Mouse (Mus musculus): ENCODE data around the gene Il15ra. TPM values are rescaled to one million over a fixed set of nuclear protein-coding genes. Genes with fewer than 3 reads are reported as not detected.

Gene Il15ra
- 0.35 and 0.51 TPM in 2 replicates for polyA plus RNA-seq (2016; fragmentation: Nextera tagmentation; extraction: Ambion mirVana)

GRCm38 (mm10) chr2:11705201-11706025 lies at the start of gene Il15ra:
Gene Il15ra (plus strand): TSS chr2:11705290.
- H3K4me1 ChIP-seq (replicated peaks) = peaks cover 16% of the 10 kb centered on the region
- under 1% methylated on average over 37 of the region's 37 CpGs for WGBS
- H3K4me3 ChIP-seq = peak within 1 kb of the TSS; percentile 70
- H3K36me3 ChIP-seq = no peaks in the 10 kb centered on the region
- peak; percentile 50 for DNase-seq (ENCODE audit: low spot score)
- H3K9me3 ChIP-seq = no peaks in the 10 kb centered on the region
- H3K27ac ChIP-seq = peak within 1 kb of the TSS; percentile 62; the same call in 1 of the 2 replicates
- peaks cover 52% of the 10 kb centered on the region for H3K27me3 ChIP-seq (ENCODE audit: insufficient read depth, poor library complexity, severe bottlenecking)

GRCm38 (mm10) chr2:11657581-11657980 lies 47.5 kb upstream of the Il15ra start:
- Histone ChIP-seq H3K4me1 (replicated peaks) (peaks cover 5% of the 10 kb centered on the region; the same call in 1 of the 2 replicates), H3K36me3 (no peaks in the 10 kb centered on the region), H3K27ac (no peak overlapping the region), H3K9me3 (no peaks in the 10 kb centered on the region), H3K27me3 (ENCODE audit: insufficient read depth, poor library complexity, severe bottlenecking) (no peaks in the 10 kb centered on the region), H3K4me3 (no peak overlapping the region)
- 94% methylated on average over 2 of the region's 2 CpGs for WGBS
- DNase-seq (ENCODE audit: low spot score) = no peak

GRCm38 (mm10) chr2:11659263-11659662 lies 45.8 kb upstream of the Il15ra start:
- Histone ChIP-seq H3K27me3 (ENCODE audit: insufficient read depth, poor library complexity, severe bottlenecking) (no peaks in the 10 kb centered on the region), H3K4me1 (replicated peaks) (peaks cover 5% of the 10 kb centered on the region; the same call in 1 of the 2 replicates), H3K36me3 (no peaks in the 10 kb centered on the region), H3K9me3 (no peaks in the 10 kb centered on the region), H3K27ac (no peak overlapping the region), H3K4me3 (no peak overlapping the region)
- 39% methylated on average over 2 of the region's 2 CpGs for WGBS
- DNase-seq (ENCODE audit: low spot score) = no peak

GRCm38 (mm10) chr2:11662143-11662906 lies 42.8 kb upstream of the Il15ra start:
- no peaks in the 10 kb centered on the region for H3K36me3 ChIP-seq
- no peak overlapping the region for H3K4me3 ChIP-seq
- no peaks in the 10 kb centered on the region for H3K27me3 ChIP-seq (ENCODE audit: insufficient read depth, poor library complexity, severe bottlenecking)
- H3K9me3 ChIP-seq = no peaks in the 10 kb centered on the region
- 86% methylated on average over 6 of the region's 6 CpGs for WGBS
- H3K27ac ChIP-seq = no peak overlapping the region
- DNase-seq (ENCODE audit: low spot score) = no peak
- peaks cover 5% of the 10 kb centered on the region; the same call in 1 of the 2 replicates for H3K4me1 ChIP-seq (replicated peaks)

GRCm38 (mm10) chr2:11662907-11663230 lies 42.2 kb upstream of the Il15ra start:
- Histone ChIP-seq H3K9me3 (no peaks in the 10 kb centered on the region), H3K4me3 (no peak overlapping the region), H3K36me3 (no peaks in the 10 kb centered on the region), H3K27me3 (ENCODE audit: insufficient read depth, poor library complexity, severe bottlenecking) (no peaks in the 10 kb centered on the region), H3K27ac (no peak overlapping the region), H3K4me1 (replicated peaks) (peaks cover 5% of the 10 kb centered on the region; the same call in 1 of the 2 replicates)
- no peak for DNase-seq (ENCODE audit: low spot score)
- WGBS = 96% methylated on average over 1 of the region's 1 CpGs

- WGBS = 6% methylated on average over 10 of the region's 10 CpGs
- Histone ChIP-seq H3K9me3 (no peaks in the 10 kb centered on the region), H3K36me3 (no peaks in the 10 kb centered on the region), H3K4me1 (replicated peaks) (peaks cover 5% of the 10 kb centered on the region; the same call in 1 of the 2 replicates), H3K27ac (no peak overlapping the region), H3K4me3 (peak overlapping the region; percentile 33), H3K27me3 (ENCODE audit: insufficient read depth, poor library complexity, severe bottlenecking) (no peaks in the 10 kb centered on the region)
- peak; percentile 66 for DNase-seq (ENCODE audit: low spot score)
These were observed 41.1 kb upstream of the Il15ra start for GRCm38 (mm10) chr2:11663961-11664360.

- no peak for DNase-seq (ENCODE audit: low spot score)
- no peaks in the 10 kb centered on the region for H3K36me3 ChIP-seq
- no peaks in the 10 kb centered on the region for H3K27me3 ChIP-seq (ENCODE audit: insufficient read depth, poor library complexity, severe bottlenecking)
- peak overlapping the region; percentile 33 for H3K4me3 ChIP-seq
- WGBS = 45% methylated on average over 6 of the region's 6 CpGs
- H3K9me3 ChIP-seq = no peaks in the 10 kb centered on the region
- H3K4me1 ChIP-seq (replicated peaks) = peaks cover 2% of the 10 kb centered on the region; the same call in 1 of the 2 replicates
- no peak overlapping the region for H3K27ac ChIP-seq
These were observed 40.7 kb upstream of the Il15ra start for GRCm38 (mm10) chr2:11664367-11664766.

GRCm38 (mm10) chr2:11664806-11665205 lies 40.3 kb upstream of the Il15ra start:
- Histone ChIP-seq H3K4me1 (replicated peaks) (no peaks in the 10 kb centered on the region), H3K4me3 (no peak overlapping the region), H3K27ac (no peak overlapping the region), H3K27me3 (ENCODE audit: insufficient read depth, poor library complexity, severe bottlenecking) (no peaks in the 10 kb centered on the region), H3K9me3 (no peaks in the 10 kb centered on the region), H3K36me3 (no peaks in the 10 kb centered on the region)
- no peak for DNase-seq (ENCODE audit: low spot score)
- 90% methylated on average over 4 of the region's 4 CpGs for WGBS

DNA sequence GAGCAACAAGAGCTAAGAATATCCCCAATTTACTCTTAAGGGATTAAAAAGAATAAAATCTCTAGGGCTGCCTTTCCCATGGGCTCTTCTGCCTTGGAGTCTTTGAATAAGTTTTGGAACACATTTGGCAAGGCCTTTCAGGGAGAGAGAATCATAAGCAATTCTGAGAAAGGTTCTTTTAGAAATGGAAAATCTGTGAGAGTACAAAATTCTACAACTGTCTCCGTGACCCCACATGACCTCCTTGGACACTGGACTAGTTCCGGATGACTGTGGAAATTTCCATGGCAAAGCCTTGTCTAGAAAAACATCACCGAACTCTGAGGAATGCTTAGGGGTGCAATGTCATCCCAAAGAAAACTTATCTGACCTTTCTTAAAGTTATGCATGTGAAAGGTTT lies 39.8 kb upstream of the Il15ra start:
- DNase-seq (ENCODE audit: low spot score) = no peak
- Histone ChIP-seq H3K36me3 (no peaks in the 10 kb centered on the region), H3K4me3 (no peak overlapping the region), H3K27me3 (ENCODE audit: insufficient read depth, poor library complexity, severe bottlenecking) (no peaks in the 10 kb centered on the region), H3K9me3 (no peaks in the 10 kb centered on the region), H3K27ac (no peak overlapping the region), H3K4me1 (replicated peaks) (no peaks in the 10 kb centered on the region)
- WGBS = 90% methylated on average over 3 of the region's 3 CpGs

DNA sequence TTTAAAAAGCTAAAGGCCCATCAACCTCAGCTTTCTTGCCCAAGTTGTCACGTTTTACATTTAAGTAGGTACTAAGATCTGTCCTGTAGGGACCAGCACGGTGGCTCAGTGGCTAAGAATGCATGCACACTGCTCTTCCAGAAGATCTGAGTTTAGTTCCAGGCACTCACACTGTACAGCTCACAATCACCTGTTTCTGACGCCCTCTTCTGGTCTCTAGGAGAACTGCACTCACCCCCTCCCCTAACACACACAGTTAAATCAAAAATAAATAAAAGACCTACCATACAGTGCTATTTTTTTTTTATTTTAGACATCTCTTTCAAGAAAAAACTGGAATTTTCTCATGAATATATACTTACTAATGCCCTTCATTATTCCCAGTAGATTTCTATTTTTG lies 32.9 kb upstream of the Il15ra start:
- Histone ChIP-seq H3K9me3 (no peaks in the 10 kb centered on the region), H3K4me1 (replicated peaks) (no peaks in the 10 kb centered on the region), H3K27me3 (ENCODE audit: insufficient read depth, poor library complexity, severe bottlenecking) (no peaks in the 10 kb centered on the region), H3K36me3 (no peaks in the 10 kb centered on the region), H3K27ac (no peak overlapping the region), H3K4me3 (no peak overlapping the region)
- 18% methylated on average over 3 of the region's 3 CpGs for WGBS
- DNase-seq (ENCODE audit: low spot score) = no peak

- H3K27ac ChIP-seq = no peak overlapping the region
- H3K36me3 ChIP-seq = no peaks in the 10 kb centered on the region
- H3K9me3 ChIP-seq = no peaks in the 10 kb centered on the region
- H3K27me3 ChIP-seq (ENCODE audit: insufficient read depth, poor library complexity, severe bottlenecking) = no peaks in the 10 kb centered on the region
- H3K4me1 ChIP-seq (replicated peaks) = no peaks in the 10 kb centered on the region
- 77% methylated on average over 7 of the region's 7 CpGs for WGBS
- H3K4me3 ChIP-seq = no peak overlapping the region
- DNase-seq (ENCODE audit: low spot score) = no peak
These were observed 25.5 kb upstream of the Il15ra start for GRCm38 (mm10) chr2:11679626-11680025.

DNA sequence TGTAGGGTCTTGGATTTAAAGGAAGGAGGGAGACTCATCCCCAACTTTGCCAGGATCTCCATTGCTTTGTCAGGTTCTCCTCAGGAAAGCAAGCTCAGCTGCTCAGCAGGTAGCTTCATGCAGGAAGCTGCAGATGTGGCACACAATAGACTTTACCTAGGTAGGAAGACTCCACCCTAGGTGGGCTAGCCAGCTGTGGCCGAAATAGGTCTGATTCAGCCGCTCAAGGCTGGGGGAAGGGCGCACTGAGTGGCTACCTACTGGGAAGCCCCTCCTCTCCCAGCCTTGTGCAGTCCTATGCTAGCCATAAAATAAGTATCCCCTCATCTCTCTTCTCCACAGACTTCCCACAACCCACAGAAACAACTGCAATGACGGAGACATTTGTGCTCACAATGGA lies 22.4 kb upstream of the Il15ra start:
- WGBS = 67% methylated on average over 4 of the region's 4 CpGs
- Histone ChIP-seq H3K36me3 (no peaks in the 10 kb centered on the region), H3K9me3 (no peaks in the 10 kb centered on the region), H3K27me3 (ENCODE audit: insufficient read depth, poor library complexity, severe bottlenecking) (no peaks in the 10 kb centered on the region), H3K4me3 (no peak overlapping the region), H3K27ac (no peak overlapping the region), H3K4me1 (replicated peaks) (no peaks in the 10 kb centered on the region)
- no peak for DNase-seq (ENCODE audit: low spot score)

DNA sequence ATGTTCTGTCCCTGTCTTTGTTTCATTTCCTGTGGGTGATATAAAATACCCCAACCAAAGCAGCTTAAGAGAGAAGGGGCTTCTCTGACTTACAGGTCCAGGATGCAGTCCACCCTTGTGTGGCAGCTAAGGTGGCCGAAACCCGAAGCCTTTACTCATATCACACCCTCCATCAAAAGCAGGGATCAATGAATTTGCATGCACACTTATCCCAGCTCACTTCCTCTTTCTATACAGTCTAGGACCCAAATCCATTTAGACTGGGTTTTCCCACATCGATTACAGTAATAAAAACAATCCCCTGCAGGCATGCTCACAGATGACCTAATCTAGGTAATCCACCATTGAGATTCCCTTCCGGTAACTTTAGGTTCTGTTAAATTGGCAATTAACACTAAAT lies 18.6 kb upstream of the Il15ra start:
- no peak overlapping the region for H3K4me3 ChIP-seq
- WGBS = 87% methylated on average over 4 of the region's 4 CpGs

More for the DNA sequence above, 18.6 kb upstream of the Il15ra start:
- no peaks in the 10 kb centered on the region for H3K4me1 ChIP-seq (replicated peaks)
- no peaks in the 10 kb centered on the region for H3K9me3 ChIP-seq
- no peak overlapping the region for H3K27ac ChIP-seq
- DNase-seq (ENCODE audit: low spot score) = no peak
- H3K36me3 ChIP-seq = no peaks in the 10 kb centered on the region
- no peaks in the 10 kb centered on the region for H3K27me3 ChIP-seq (ENCODE audit: insufficient read depth, poor library complexity, severe bottlenecking)

Measured in hindbrain, embryonic 10.5 days (tissue).